23 mouse cellular contexts compared by ENCODE assay signal in genomic region chr6:98984026-98984425, GRCm38 (mm10).
"Had no signal": no experiment of that assay in that cellular context is flagged by ENCODE, and none has a peak within 500 bp of the region (broad histone marks: within the 10 kb centered on the region; RNA-seq: fewer than 3 reads in every experiment).

No protein-coding gene starts in this region.

- H3K4me2 ChIP-seq: embryonic facial prominence, embryonic 12.5 days; embryonic facial prominence, embryonic 13.5 days; embryonic facial prominence, embryonic 15.5 days; forebrain, embryonic 12.5 days; forebrain, embryonic 13.5 days; forebrain, embryonic 15.5 days; heart, embryonic 11.5 days; heart, embryonic 12.5 days had no signal

- H3K9me3 ChIP-seq: embryonic facial prominence, embryonic 10.5 days; embryonic facial prominence, embryonic 12.5 days; embryonic facial prominence, embryonic 13.5 days; embryonic facial prominence, embryonic 15.5 days; forebrain, embryonic 10.5 days; forebrain, embryonic 12.5 days; forebrain, embryonic 13.5 days; forebrain, embryonic 15.5 days; heart, embryonic 12.5 days had no signal

- H3K27ac ChIP-seq: embryonic facial prominence, embryonic 10.5 days; embryonic facial prominence, embryonic 12.5 days; embryonic facial prominence, embryonic 13.5 days; embryonic facial prominence, embryonic 15.5 days; forebrain, embryonic 10.5 days; forebrain, embryonic 12.5 days; forebrain, embryonic 13.5 days; forebrain, embryonic 15.5 days; gastrocnemius, adult 2 months; heart, adult 2 months had no signal

- H3K27me3 ChIP-seq: embryonic facial prominence, embryonic 12.5 days; embryonic facial prominence, embryonic 13.5 days; embryonic facial prominence, embryonic 15.5 days; forebrain, embryonic 12.5 days; forebrain, embryonic 13.5 days; forebrain, embryonic 15.5 days; heart, embryonic 12.5 days had no signal

- H3K9ac ChIP-seq: embryonic facial prominence, embryonic 12.5 days; embryonic facial prominence, embryonic 13.5 days; embryonic facial prominence, embryonic 15.5 days; forebrain, embryonic 12.5 days; forebrain, embryonic 13.5 days; forebrain, embryonic 15.5 days; forebrain, postnatal 0 days; heart, embryonic 12.5 days had no signal

- H3K4me3 ChIP-seq: embryonic facial prominence, embryonic 10.5 days; embryonic facial prominence, embryonic 12.5 days; embryonic facial prominence, embryonic 13.5 days; embryonic facial prominence, embryonic 15.5 days; erythroblast, embryonic 14.5 days; forebrain, embryonic 10.5 days; forebrain, embryonic 12.5 days; forebrain, embryonic 13.5 days; forebrain, embryonic 15.5 days; gastrocnemius, adult 2 months; heart, adult 2 months; heart, embryonic 12.5 days had no signal

- H3K36me3 ChIP-seq: embryonic facial prominence, embryonic 12.5 days; embryonic facial prominence, embryonic 13.5 days; embryonic facial prominence, embryonic 15.5 days; forebrain, embryonic 10.5 days; forebrain, embryonic 12.5 days; forebrain, embryonic 15.5 days had no signal

- H3K4me1 ChIP-seq: embryonic facial prominence, embryonic 10.5 days; embryonic facial prominence, embryonic 12.5 days; embryonic facial prominence, embryonic 15.5 days; forebrain, embryonic 12.5 days; forebrain, embryonic 13.5 days; forebrain, embryonic 15.5 days had no signal

- DNase-seq: cerebellum, postnatal 10 days; cerebellum, postnatal 14 days; cerebellum, postnatal 25 days; cerebellum, postnatal 36 days; embryo, embryonic 11 days; forebrain, postnatal 0 days; gastrocnemius, adult 2 months; gastrocnemius, postnatal 10 days; gastrocnemius, postnatal 14 days; gastrocnemius, postnatal 25 days; heart, adult 18-20 months; heart, adult 2 months had no signal
